7 mouse cellular contexts compared by ENCODE assay signal in genomic region chr11:62573959-62574702, GRCm38 (mm10). TPM values are rescaled to one million over a fixed set of nuclear protein-coding genes. Genes with fewer than 3 reads are reported as not detected.
DNase-seq lines count a peak whose midpoint lies in the region; ATAC-seq and TF ChIP-seq lines count a peak whose summit lies in the region.

Gene Trpv2 (plus strand): TSS chr11:62574486.

- H3K9me3 ChIP-seq in forebrain, embryonic 10.5 days: no peaks in the 10 kb centered on the region
- no peaks in the 10 kb centered on the region for H3K9me3 ChIP-seq in midbrain, postnatal 0 days (ENCODE audit: low read length)

- 83% methylated on average over 6 of the region's 6 CpGs for WGBS in forebrain, embryonic 10.5 days
- WGBS in midbrain, postnatal 0 days: 82% methylated on average over 6 of the region's 6 CpGs

- peak within 1 kb of the TSS; percentile 66; the same call in 1 of the 2 replicates for H3K9ac ChIP-seq in midbrain, postnatal 0 days (replicated peaks; ENCODE audit: low read length, poor library complexity, severe bottlenecking)

- TF ChIP-seq CTCF in midbrain, postnatal 0 days (IDR thresholded peaks at IDR 0.05): no peak

- no peaks in the 10 kb centered on the region for H3K36me3 ChIP-seq in forebrain, embryonic 10.5 days (replicated peaks)
- 0 out of 2 replicates have a peak, but pooled peaks cover 7% of the 10 kb centered on the region for H3K36me3 ChIP-seq in midbrain, postnatal 0 days (ENCODE audit: insufficient read depth, low read length)

- H3K27me3 ChIP-seq in forebrain, embryonic 10.5 days (ENCODE audit: poor library complexity, severe bottlenecking): peaks cover 17% of the 10 kb centered on the region
- H3K27me3 ChIP-seq in midbrain, postnatal 0 days (ENCODE audit: insufficient read depth, low read length): no peaks in the 10 kb centered on the region

- peak within 1 kb of the TSS; percentile 94 for H3K4me2 ChIP-seq in midbrain, postnatal 0 days (ENCODE audit: low read depth, low read length, poor library complexity, severe bottlenecking)

- ATAC-seq in midbrain, postnatal 0 days (ENCODE audit: low FRiP score): no peak

- H3K4me3 ChIP-seq in forebrain, embryonic 10.5 days: peak within 1 kb of the TSS; percentile 58
- peak within 1 kb of the TSS; percentile 51 for H3K4me3 ChIP-seq in midbrain, postnatal 0 days (ENCODE audit: low read depth, low read length)

- peaks cover 18% of the 10 kb centered on the region for H3K4me1 ChIP-seq in forebrain, embryonic 10.5 days
- H3K4me1 ChIP-seq in midbrain, postnatal 0 days (ENCODE audit: insufficient read depth, low read length): peaks cover 9% of the 10 kb centered on the region; the same call in 1 of the 2 replicates

- 0 out of 2 replicates have a peak within 1 kb of the TSS, but pooled peaks have one; percentile 48 for H3K27ac ChIP-seq in forebrain, embryonic 10.5 days
- H3K27ac ChIP-seq in midbrain, postnatal 0 days (ENCODE audit: low read depth, low read length): peak within 1 kb of the TSS; percentile 85

- no peak for DNase-seq in urinary bladder, adult 2 months (ENCODE audit: low spot score)
- DNase-seq in urinary bladder, adult 18-20 months (ENCODE audit: low spot score in 2 of 2): no peak
- no peak for DNase-seq in forebrain, embryonic 10.5 days (ENCODE audit: extremely low spot score, low spot score)
- no peak for DNase-seq in left cerebral cortex, adult 8-10 months (ENCODE audit: low spot score in 2 of 2)
- no peak for DNase-seq in midbrain, postnatal 0 days (ENCODE audit: low spot score)
- no peak for DNase-seq in embryo, embryonic 10.5 days (ENCODE audit: low spot score)
- no peak for DNase-seq in kidney, postnatal 10 days

RNA-seq across cellular contexts. Expression of gene Trpv2, which starts in this region (rescaled TPM):
- 52.6 and 62.0 TPM in 2 replicates for polyA plus RNA-seq in urinary bladder, adult 2 months (2012; rRNA removed)
- 2.1 and 2.5 TPM in 2 replicates for polyA plus RNA-seq in forebrain, embryonic 10.5 days (2016; fragmentation: Nextera tagmentation; extraction: Ambion mirVana)
- 10 to 100 TPM; 17.9 to 20.2 (median 19.3) TPM for total RNA-seq in left cerebral cortex, adult 8-10 months (2022)
- 55.4 and 62.0 TPM in 2 replicates for total RNA-seq in midbrain, postnatal 0 days (2014; rRNA removed)
- 31.0 and 32.9 TPM in 2 replicates for polyA plus RNA-seq in midbrain, postnatal 0 days (2015; fragmentation: Nextera tagmentation; extraction: Ambion mirVana)
